22 mouse cellular contexts compared by ENCODE assay signal in the genomic region with DNA sequence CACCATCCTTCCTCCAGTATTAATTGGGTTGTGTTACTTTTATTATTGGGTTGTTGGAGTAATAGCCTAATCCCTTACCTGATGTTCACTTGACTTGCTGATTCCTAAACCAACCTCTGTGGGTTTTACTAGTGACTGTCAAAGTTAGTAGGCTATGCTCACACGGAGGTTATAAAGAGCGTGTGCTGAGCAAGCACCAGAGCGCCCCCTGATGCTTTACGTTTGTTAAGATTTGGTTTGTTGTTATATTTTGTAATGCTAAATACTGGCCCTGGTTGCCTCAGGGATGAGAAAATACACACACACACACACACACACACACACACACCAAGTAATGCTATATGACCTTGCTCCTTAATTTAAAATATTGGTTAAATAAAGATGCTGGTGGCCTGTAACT.
"Had no signal": no experiment of that assay in that cellular context is flagged by ENCODE, and none has a peak within 500 bp of the region (broad histone marks: within the 10 kb centered on the region; RNA-seq: fewer than 3 reads in every experiment).

No protein-coding gene starts in this region.

- H3K27ac ChIP-seq: kidney, postnatal 0 days; layer of hippocampus, adult 2 months; limb, embryonic 10.5 days; limb, embryonic 13.5 days; liver, embryonic 12.5 days; liver, embryonic 15.5 days; lung, embryonic 15.5 days; neural tube, embryonic 12.5 days; neural tube, embryonic 15.5 days; stomach, embryonic 15.5 days had no signal

- H3K27me3 ChIP-seq: limb, embryonic 13.5 days; liver, embryonic 12.5 days; liver, embryonic 15.5 days; lung, embryonic 15.5 days; neural tube, embryonic 12.5 days; neural tube, embryonic 15.5 days; stomach, embryonic 15.5 days had no signal

- H3K4me1 ChIP-seq: liver, embryonic 12.5 days; liver, embryonic 15.5 days; lung, embryonic 15.5 days; neural tube, embryonic 12.5 days; stomach, embryonic 15.5 days had no signal

- H3K36me3 ChIP-seq: limb, embryonic 10.5 days; limb, embryonic 13.5 days; liver, embryonic 12.5 days; liver, embryonic 15.5 days; lung, embryonic 15.5 days; neural tube, embryonic 12.5 days; neural tube, embryonic 15.5 days; stomach, embryonic 15.5 days had no signal

- H3K9ac ChIP-seq: limb, embryonic 13.5 days; liver, embryonic 12.5 days; liver, embryonic 15.5 days; lung, embryonic 15.5 days; neural tube, embryonic 12.5 days; neural tube, embryonic 15.5 days; stomach, embryonic 15.5 days had no signal

- H3K4me3 ChIP-seq: layer of hippocampus, adult 2 months; limb, embryonic 10.5 days; limb, embryonic 13.5 days; liver, embryonic 12.5 days; liver, embryonic 15.5 days; lung, embryonic 15.5 days; neural tube, embryonic 12.5 days; neural tube, embryonic 15.5 days; stomach, embryonic 15.5 days had no signal

- H3K4me2 ChIP-seq: limb, embryonic 13.5 days; liver, embryonic 12.5 days; liver, embryonic 15.5 days; lung, embryonic 15.5 days; midbrain, embryonic 11.5 days; neural tube, embryonic 12.5 days; neural tube, embryonic 15.5 days; stomach, embryonic 15.5 days had no signal

- DNase-seq: kidney, adult 8-10 months; kidney, postnatal 25 days; layer of hippocampus, adult 9-11 months; liver; lung, postnatal 14 days; lung, postnatal 4 days; midbrain, embryonic 14.5 days; right cerebral cortex, adult 18-20 months; right cerebral cortex, postnatal 14 days; right cerebral cortex, postnatal 4 days; thymus, postnatal 25 days had no signal

- ATAC-seq: liver, embryonic 12.5 days had no signal

- H3K9me3 ChIP-seq: limb, embryonic 10.5 days; liver, embryonic 12.5 days; liver, embryonic 15.5 days; lung, embryonic 15.5 days; neural tube, embryonic 15.5 days; stomach, embryonic 15.5 days had no signal
